Mouse (Mus musculus) left cerebral cortex, postnatal 25 days (tissue): ENCODE data around the gene Crabp1. TPM values are rescaled to one million over a fixed set of nuclear protein-coding genes. Genes with fewer than 3 reads are reported as not detected.

Source experiments
- DNase-seq, 2 experiments: peaks; one replicate each; pipeline ENCODE4 v3.0.0; 2022; ENCODE audit warnings: low spot score in 2 of 2, mixed read lengths in 1 of 2
- intact Hi-C: fragments of 180-260 bp; cut with DNase I; formaldehyde crosslinking; loops from one replicate; pipeline ENCODE4 v1.15.1; 2025
- total RNA-seq, 2 experiments: library from RNA; stranded (reverse); gene quantifications; 2 replicates each; pipeline ENCODE4 v1.2.3; 2021

The Crabp1 gene
- total RNA-seq, 2 experiments from 2014 or later: 1.7 to 3.4 TPM

DNA sequence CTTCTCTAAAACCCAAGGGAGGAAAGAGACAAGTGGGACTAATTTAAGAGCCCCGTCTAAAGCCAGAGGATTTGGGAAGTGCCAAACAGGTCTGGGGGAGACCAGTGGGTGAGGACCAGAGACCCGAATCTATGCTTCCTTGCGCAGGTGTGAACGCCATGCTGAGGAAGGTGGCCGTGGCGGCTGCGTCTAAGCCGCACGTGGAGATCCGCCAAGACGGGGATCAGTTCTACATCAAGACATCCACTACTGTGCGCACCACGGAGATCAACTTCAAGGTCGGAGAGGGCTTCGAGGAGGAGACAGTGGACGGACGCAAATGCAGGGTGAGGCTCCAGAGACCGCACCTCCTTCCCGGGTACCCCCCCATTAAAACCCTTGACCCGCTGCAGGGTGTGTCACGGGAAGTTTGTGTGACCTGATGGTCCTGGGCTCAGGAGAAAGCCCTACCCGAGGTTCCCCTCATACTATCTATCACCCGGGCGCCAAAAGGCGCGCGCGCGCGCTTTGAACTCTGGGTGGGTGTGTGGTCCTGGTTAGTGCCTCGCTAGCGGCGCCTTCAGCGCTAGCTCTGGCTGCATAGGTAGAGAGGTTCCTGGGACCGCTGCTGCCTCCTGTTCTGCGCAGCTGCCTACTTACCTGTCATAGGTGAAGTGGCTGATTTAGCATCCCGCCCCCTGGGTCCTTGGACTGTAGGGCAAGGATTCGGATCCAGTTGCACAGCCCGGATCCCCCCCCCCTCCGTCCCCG, 963 bp downstream of the Crabp1 start:
- DNase-seq: no peak
- intact Hi-C loops: no loop called here

DNA sequence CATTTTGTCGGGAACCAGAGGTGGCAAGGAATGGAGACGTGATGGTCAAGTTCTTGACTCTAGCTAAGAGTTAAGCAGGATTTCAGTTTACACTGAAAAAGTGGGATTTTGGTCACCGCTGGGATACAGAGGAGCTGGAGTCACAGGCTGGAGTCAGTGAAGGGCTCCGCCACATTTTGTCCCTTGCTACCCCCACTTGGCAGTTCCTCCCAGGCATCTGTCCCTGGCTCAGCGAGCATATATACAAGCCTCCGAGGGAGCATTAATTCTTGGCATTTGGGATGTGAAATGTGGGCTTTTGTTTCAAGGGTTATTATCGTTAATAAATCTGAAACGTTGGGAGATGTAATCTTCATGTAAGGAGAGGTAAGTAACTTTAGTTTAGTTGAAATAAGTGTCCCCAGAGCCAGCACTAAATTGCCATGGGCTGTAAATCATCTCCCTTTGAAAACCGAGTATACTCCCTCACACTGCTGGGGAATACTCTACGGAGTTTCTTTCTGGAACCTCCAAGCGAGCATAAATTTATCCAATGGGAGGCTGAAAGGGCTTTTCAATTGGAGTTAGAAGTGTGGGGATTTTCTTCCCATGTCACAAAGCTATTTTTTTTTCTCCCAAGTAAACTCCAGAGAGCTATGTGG, 5.7 kb downstream of the Crabp1 start:
- intact Hi-C loops: no loop called here
- DNase-seq: no peak

DNA sequence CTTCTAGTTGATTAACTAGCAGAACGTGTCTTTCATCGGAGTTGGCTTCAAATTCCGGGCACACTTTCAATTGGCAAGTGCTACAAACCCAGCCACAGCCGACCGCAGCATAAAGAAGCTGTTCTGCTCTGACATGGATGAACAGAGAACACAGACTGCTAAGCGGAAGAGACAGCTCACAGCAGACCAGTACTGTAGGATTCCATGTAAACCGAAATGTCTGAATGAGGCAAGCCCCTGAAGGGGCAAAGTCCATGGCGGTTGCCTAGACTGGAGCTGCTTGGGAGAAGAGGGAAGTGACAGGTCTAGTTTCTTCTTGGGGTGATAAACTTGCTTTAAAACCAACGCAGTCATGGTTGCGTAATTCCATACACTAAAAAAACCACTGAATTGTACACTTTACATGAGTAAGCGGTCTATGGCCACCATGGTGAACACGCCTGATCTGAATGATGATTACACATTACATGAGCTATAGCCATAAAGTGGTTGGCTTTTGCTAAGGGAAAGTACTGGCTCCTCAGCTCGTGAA, 12.0 kb downstream of the Crabp1 start:
- DNase-seq: peak in 1 of 2 experiments; percentile 9
- intact Hi-C loops: no loop called here

DNA sequence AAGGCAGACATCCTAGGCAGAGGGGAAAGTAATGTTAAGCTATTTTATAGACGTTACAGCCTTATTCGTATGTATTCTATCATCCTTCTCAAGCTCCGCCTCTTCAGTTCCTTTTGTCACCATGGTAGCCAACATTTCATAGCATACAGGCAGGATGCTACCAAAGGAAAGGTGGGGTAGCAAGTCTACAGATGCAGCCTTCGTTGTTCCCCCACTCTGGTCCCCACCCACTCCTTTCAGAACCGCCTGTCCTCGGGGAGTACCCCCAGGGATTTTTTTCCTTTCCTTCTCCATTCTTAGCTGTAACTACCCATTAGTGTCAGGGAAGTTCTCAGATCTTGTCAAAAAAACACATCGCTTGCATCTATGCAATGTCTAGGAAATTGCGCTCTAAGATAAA, 14.7 kb downstream of the Crabp1 start:
- DNase-seq: no peak
- intact Hi-C loops: no loop called here

- intact Hi-C loops: no loop called here
- DNase-seq: no peak
These were observed 18.0 kb downstream of the Crabp1 start for GRCm38 (mm10) chr9:54782504-54782903.

DNA sequence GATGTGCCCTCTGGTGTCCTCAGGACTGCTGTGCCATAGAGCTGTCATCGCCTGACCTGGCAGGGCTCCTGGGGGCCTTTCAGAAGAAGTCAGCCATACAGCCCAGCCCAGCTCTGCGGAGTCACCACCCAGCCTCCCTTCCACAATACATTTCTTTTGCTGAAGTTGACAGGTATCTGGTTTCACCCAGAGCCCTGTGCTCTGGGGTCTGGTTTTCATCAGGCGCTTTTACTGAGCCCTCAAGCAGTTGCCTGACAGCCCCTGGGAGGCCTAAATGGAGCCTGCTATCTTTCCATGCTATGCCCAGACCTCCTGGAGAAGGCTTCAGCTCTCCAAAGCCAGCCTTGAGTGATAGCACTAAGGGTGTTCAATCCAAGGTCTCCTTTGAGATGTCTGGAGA, 19.5 kb downstream of the Crabp1 start:
- no peak for DNase-seq
- intact Hi-C loops: no loop called here

GRCm38 (mm10) chr9:54785215-54785614, 20.7 kb downstream of the Crabp1 start:
- intact Hi-C loops: no loop called here
- DNase-seq: no peak

- DNase-seq: no peak
- intact Hi-C loops: no loop called here
These were observed 21.5 kb downstream of the Crabp1 start for GRCm38 (mm10) chr9:54786083-54786482.

- DNase-seq: no peak
These were observed 23.2 kb downstream of the Crabp1 start for GRCm38 (mm10) chr9:54787760-54788159.

GRCm38 (mm10) chr9:54790271-54790670, 25.7 kb downstream of the Crabp1 start:
- DNase-seq: no peak
- intact Hi-C loops: loop anchor here (5.0 kb wide), 1 partner anchor 38 kb away; no protein-coding TSS in a partner anchor

More at GRCm38 (mm10) chr9:54787760-54788159, 23.2 kb downstream of the Crabp1 start:
- intact Hi-C loops: no loop called here

DNA sequence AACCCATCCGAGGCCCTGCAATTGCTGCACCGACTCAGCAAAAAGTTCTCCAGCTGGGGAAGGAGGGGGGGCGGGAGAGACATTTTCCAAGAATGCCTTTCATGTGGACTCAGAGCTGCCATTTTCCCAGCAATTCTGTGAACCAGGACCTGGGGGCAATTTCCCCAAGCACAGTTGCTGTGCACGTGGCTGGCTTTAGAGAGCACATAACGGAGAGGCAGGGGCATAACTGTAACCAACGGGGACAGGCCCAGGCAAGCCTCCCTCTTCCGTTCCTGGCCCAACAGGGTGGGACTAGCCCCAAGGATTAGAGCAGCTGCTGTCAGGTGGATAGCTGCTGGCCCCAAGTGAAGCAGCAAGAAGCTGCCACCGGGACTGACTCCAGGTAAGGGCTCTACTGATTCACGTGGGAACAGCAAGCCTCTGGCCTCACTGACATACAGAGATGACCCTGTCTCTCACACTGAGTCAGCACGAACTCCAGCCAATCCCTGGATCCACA, 37.0 kb downstream of the Crabp1 start:
- intact Hi-C loops: no loop called here
- DNase-seq: no peak

GRCm38 (mm10) chr9:54802749-54803679, 38.5 kb downstream of the Crabp1 start:
- intact Hi-C loops: no loop called here
- DNase-seq: no peak

DNA sequence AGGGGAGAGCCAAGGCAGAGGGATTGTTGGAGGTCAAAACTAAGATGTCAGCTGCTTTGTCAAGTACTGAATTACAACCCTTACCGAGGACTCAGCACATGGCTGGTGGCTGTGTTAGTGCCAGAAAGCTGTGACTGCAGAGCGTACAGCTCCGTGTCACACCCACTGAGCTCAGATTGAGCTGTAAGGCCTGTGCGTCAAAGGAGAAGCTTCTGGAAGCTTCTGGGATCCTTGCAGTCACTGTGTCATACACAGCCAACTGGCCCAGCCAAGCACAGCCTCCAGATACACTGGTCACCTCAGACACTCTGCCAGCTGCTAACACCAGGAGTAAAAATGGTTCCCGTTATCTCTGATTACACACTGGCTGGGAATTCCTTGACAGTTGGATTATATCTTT, 39.8 kb downstream of the Crabp1 start:
- intact Hi-C loops: no loop called here
- no peak for DNase-seq

GRCm38 (mm10) chr9:54807761-54808160, 43.2 kb downstream of the Crabp1 start:
- intact Hi-C loops: loop anchor here (5.0 kb wide), 1 partner anchor 55 kb away; no protein-coding TSS in a partner anchor
- DNase-seq: no peak

DNA sequence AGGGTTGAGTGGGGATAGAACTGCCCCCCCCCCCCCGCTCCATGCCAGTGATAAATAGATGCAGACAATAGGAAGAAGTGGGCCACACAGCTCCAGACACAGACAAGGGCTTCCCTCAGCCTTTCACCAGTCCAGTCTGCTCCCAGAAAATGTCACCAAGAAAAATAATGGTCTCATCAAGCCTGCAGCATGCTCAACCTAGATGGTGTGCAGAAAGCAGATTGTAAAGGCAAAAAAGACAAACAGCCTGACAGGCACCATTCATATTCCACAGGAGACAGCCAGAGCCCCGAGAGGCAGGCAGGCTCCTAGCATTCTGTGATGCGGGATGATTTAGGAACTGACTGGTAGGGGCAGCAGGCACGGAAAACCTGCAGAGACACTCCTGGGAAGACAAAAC, 45.4 kb downstream of the Crabp1 start:
- DNase-seq: no peak
- intact Hi-C loops: loop anchor here (5.0 kb wide), 1 partner anchor 58 kb away; no protein-coding TSS in a partner anchor

- DNase-seq: no peak
- intact Hi-C loops: no loop called here
These were observed 52.1 kb downstream of the Crabp1 start for GRCm38 (mm10) chr9:54816508-54817201.

- peak; percentile 45 to 67 for DNase-seq
- intact Hi-C loops: loop anchor here (1.0 to 10.0 kb wide), 3 partner anchors 83 to 297 kb away; no protein-coding TSS in a partner anchor
These were observed 57.0 kb downstream of the Crabp1 start for GRCm38 (mm10) chr9:54821442-54822100.
